Mouse (Mus musculus) kidney, embryonic 15.5 days (tissue): ENCODE measurements around the gene Myo18b. TPM values are rescaled to one million over a fixed set of nuclear protein-coding genes. Genes with fewer than 3 reads are reported as not detected.

Experiments
- ATAC-seq: fragments of 200-750 bp; cut with Nextera tagmentation; replicated peaks from 2 replicates; pipeline ENCODE4 v1.8.0; 2017; ENCODE audit warnings: moderate TSS enrichment; ENCODE audit not compliant: low FRiP score
- H3K27ac ChIP-seq: fragments of 300-500 bp; sonication (generic); 2 replicates; pipeline ENCODE4 v1.5.1; 2015; ENCODE audit warnings: mild to moderate bottlenecking, inconsistent platforms
- H3K27me3 ChIP-seq: fragments of 300-500 bp; sonication (generic); 2 replicates; pipeline ENCODE4 v1.6.1; 2015; ENCODE audit warnings: inconsistent platforms
- H3K36me3 ChIP-seq: fragments of 300-500 bp; sonication (generic); 2 replicates; pipeline ENCODE4 v1.6.1; 2015; ENCODE audit warnings: inconsistent platforms
- H3K4me1 ChIP-seq: fragments of 300-500 bp; sonication (generic); 2 replicates; pipeline ENCODE4 v1.6.1; 2015; ENCODE audit warnings: inconsistent platforms
- H3K4me2 ChIP-seq: fragments of 300-500 bp; sonication (generic); 2 replicates; pipeline ENCODE4 v1.6.1; 2015; ENCODE audit warnings: moderate library complexity, mild to moderate bottlenecking, inconsistent platforms
- H3K4me3 ChIP-seq: fragments of 300-500 bp; sonication (generic); replicated peaks from 2 replicates; pipeline ENCODE4 v1.5.1; 2015; ENCODE audit warnings: mild to moderate bottlenecking, inconsistent platforms
- H3K9ac ChIP-seq: fragments of 300-500 bp; sonication (generic); 2 replicates; pipeline ENCODE4 v1.6.1; 2015; ENCODE audit warnings: mild to moderate bottlenecking, inconsistent platforms
- H3K9me3 ChIP-seq: fragments of 300-500 bp; sonication (generic); replicated peaks from 2 replicates; pipeline ENCODE4 v1.6.1; 2016; ENCODE audit warnings: inconsistent platforms
- WGBS: fragments of 180-500 bp; shearing (Covaris S2); methylation state at CpG from one replicate; pipeline ENCODE4 v1.1.7; 2015; ENCODE audit warnings: mixed read lengths; 5-methylcytosine and 5-hydroxymethylcytosine counted together
- polyA plus RNA-seq: library from polyadenylated mRNA; unstranded; fragments of >200 nt; fragmentation: Nextera tagmentation; extraction: Ambion mirVana; gene quantifications from 2 replicates; pipeline ENCODE4 v1.2.1, GENCODE M21; 2015

The Myo18b gene
- polyA plus RNA-seq, 1 experiment from 2014 or later = 0.22 TPM

DNA sequence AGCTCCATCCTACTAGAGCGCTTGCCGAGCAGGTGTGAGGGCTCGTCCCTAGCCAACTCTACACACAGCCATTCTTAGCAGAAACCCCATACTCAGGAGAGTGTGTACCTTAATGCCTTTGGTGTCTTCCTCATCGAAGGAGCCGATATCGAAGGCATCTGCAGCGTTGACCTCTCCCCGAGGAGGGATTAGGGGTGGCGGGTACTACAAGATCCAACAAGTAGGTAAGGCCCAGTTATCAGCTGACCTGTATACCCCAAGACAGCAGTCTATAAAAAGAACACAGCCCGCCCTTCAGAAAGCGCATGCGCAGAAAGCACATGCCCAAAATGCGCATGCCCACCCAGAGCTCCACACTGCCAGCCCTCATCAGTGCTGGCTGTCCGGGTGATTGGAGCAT is 27.7 kb upstream of the Myo18b start:
- ATAC-seq = no peak
- WGBS = 95% methylated on average over 14 of the region's 14 CpGs
- 0 out of 2 replicates have a peak, but pooled peaks cover 4% of the 10 kb centered on the region for H3K36me3 ChIP-seq

GRCm38 (mm10) chr5:112921914-112922313 is 25.8 kb upstream of the Myo18b start:
- Histone ChIP-seq H3K4me3 (no peak overlapping the region), H3K9me3 (no peaks in the 10 kb centered on the region), H3K4me2 (no peak overlapping the region), H3K9ac (no peak overlapping the region), H3K4me1 (no peaks in the 10 kb centered on the region), H3K36me3 (0 out of 2 replicates have a peak, but pooled peaks cover 4% of the 10 kb centered on the region), H3K27me3 (no peaks in the 10 kb centered on the region), H3K27ac (no peak overlapping the region)
- ATAC-seq = no peak

More for the DNA sequence above, 27.7 kb upstream of the Myo18b start:
- Histone ChIP-seq H3K27me3 (no peaks in the 10 kb centered on the region), H3K4me2 (no peak overlapping the region), H3K4me3 (no peak overlapping the region), H3K27ac (no peak overlapping the region), H3K4me1 (peaks cover 10% of the 10 kb centered on the region), H3K9ac (no peak overlapping the region), H3K9me3 (no peaks in the 10 kb centered on the region)

DNA sequence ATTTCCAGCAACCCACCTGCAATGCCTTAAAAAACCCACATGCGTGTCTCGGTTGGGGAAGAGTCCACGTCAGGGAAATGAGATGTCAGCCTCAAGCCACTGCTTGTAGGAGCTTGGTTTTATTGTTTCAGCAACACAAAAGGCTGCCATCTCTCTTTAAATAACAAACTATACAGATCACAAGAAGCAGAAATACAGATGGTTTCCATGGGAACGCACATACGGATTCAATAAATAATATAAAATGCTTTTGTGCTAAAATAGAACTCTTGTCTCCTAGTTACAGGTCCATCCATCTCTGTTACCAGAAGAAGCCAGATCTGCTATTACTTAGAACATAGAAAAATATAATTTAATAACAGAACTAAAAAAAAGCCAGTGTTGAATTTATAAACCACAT is 14.2 kb upstream of the Myo18b start:
- H3K9ac ChIP-seq = no peak overlapping the region
- no peak for ATAC-seq
- H3K4me2 ChIP-seq = no peak overlapping the region
- H3K4me1 ChIP-seq = peaks cover 13% of the 10 kb centered on the region
- H3K4me3 ChIP-seq = no peak overlapping the region
- peaks cover 6% of the 10 kb centered on the region; the same call in 1 of the 2 replicates for H3K36me3 ChIP-seq
- no peaks in the 10 kb centered on the region for H3K9me3 ChIP-seq
- H3K27ac ChIP-seq = no peak overlapping the region
- H3K27me3 ChIP-seq = no peaks in the 10 kb centered on the region
- WGBS = 84% methylated on average over 5 of the region's 5 CpGs

DNA sequence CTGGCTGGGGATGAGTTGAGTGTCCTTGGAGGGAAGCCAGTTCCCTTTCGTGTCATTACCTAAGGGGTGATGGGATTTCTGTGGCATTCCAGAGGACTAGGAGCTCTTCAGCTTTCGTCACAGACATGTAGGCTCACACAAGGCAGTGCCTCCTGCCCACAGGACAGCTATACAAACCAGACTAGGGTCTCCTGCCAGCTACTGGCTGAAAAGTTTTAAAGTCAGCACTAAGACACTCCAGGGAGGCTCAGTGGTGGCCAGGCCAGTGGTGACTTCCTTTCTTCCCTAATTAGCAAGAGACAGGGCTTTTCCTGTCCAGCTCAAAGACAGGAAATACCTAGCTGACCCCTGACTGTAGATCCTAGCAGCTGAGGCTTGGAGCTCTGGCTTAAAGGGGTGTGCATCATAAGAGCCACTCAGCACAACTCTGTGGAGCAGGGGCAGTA is 12.0 kb upstream of the Myo18b start:
- H3K27me3 ChIP-seq = no peaks in the 10 kb centered on the region
- H3K9ac ChIP-seq = no peak overlapping the region
- H3K4me3 ChIP-seq = no peak overlapping the region
- no peaks in the 10 kb centered on the region for H3K9me3 ChIP-seq
- H3K4me1 ChIP-seq = peaks cover 13% of the 10 kb centered on the region
- 0 out of 2 replicates have a peak, but pooled peaks have one; percentile 25 for ATAC-seq
- H3K4me2 ChIP-seq = no peak overlapping the region
- WGBS = 47% methylated on average over 2 of the region's 2 CpGs
- 0 out of 2 replicates have a peak overlapping the region, but pooled peaks have one; percentile 48 for H3K27ac ChIP-seq
- H3K36me3 ChIP-seq = no peaks in the 10 kb centered on the region

- H3K9ac ChIP-seq = no peak overlapping the region
Measured at GRCm38 (mm10) chr5:112907504-112907903, 11.3 kb upstream of the Myo18b start.

GRCm38 (mm10) chr5:112893462-112894060 is 2.6 kb downstream of the Myo18b start:
- Histone ChIP-seq H3K27me3 (no peaks in the 10 kb centered on the region), H3K9ac (no peak overlapping the region), H3K4me3 (no peak overlapping the region), H3K36me3 (no peaks in the 10 kb centered on the region), H3K27ac (no peak overlapping the region), H3K9me3 (peaks cover 3% of the 10 kb centered on the region; the same call in 1 of the 2 replicates), H3K4me1 (no peaks in the 10 kb centered on the region), H3K4me2 (no peak overlapping the region)
- ATAC-seq = no peak
- WGBS = 66% methylated on average over 5 of the region's 5 CpGs

More at GRCm38 (mm10) chr5:112907504-112907903, 11.3 kb upstream of the Myo18b start:
- Histone ChIP-seq H3K4me1 (peaks cover 13% of the 10 kb centered on the region), H3K4me3 (no peak overlapping the region), H3K9me3 (no peaks in the 10 kb centered on the region), H3K4me2 (no peak overlapping the region), H3K36me3 (no peaks in the 10 kb centered on the region), H3K27me3 (no peaks in the 10 kb centered on the region), H3K27ac (no peak overlapping the region)
- ATAC-seq = no peak
- 42% methylated on average over 6 of the region's 6 CpGs for WGBS

DNA sequence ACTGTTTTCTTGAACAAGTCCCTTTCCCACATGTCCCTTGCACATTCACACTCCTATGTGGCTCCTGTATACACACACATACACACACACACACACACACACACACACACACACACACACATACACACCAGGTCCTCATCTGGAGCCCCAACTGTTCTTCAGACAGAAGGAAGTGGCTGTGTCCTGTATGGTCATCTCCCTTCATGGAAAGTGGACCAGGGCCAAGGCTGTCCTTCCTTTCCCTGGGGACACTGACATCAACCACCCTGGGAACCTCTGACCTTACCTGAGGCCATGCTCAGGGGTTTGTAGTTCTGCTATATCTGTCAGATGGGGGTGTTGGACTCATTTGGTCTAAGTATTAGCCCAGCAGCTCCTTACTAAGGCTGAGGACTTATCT is 3.8 kb downstream of the Myo18b start:
- no peak overlapping the region for H3K9ac ChIP-seq
- no peak overlapping the region for H3K4me3 ChIP-seq
- H3K36me3 ChIP-seq = no peaks in the 10 kb centered on the region
- no peak overlapping the region for H3K27ac ChIP-seq
- H3K4me2 ChIP-seq = no peak overlapping the region
- no peak for ATAC-seq
- H3K27me3 ChIP-seq = no peaks in the 10 kb centered on the region
- no peaks in the 10 kb centered on the region for H3K4me1 ChIP-seq
- H3K9me3 ChIP-seq = peaks cover 3% of the 10 kb centered on the region; the same call in 1 of the 2 replicates

GRCm38 (mm10) chr5:112888651-112889050 is 7.5 kb downstream of the Myo18b start:
- H3K36me3 ChIP-seq = no peaks in the 10 kb centered on the region
- peaks cover 3% of the 10 kb centered on the region; the same call in 1 of the 2 replicates for H3K9me3 ChIP-seq
- no peak overlapping the region for H3K4me2 ChIP-seq
- H3K27me3 ChIP-seq = no peaks in the 10 kb centered on the region
- no peak overlapping the region for H3K27ac ChIP-seq
- 0 out of 2 replicates have a peak, but pooled peaks cover 3% of the 10 kb centered on the region for H3K4me1 ChIP-seq
- no peak for ATAC-seq
- H3K4me3 ChIP-seq = no peak overlapping the region
- 56% methylated on average over 7 of the region's 7 CpGs for WGBS
- no peak overlapping the region for H3K9ac ChIP-seq

DNA sequence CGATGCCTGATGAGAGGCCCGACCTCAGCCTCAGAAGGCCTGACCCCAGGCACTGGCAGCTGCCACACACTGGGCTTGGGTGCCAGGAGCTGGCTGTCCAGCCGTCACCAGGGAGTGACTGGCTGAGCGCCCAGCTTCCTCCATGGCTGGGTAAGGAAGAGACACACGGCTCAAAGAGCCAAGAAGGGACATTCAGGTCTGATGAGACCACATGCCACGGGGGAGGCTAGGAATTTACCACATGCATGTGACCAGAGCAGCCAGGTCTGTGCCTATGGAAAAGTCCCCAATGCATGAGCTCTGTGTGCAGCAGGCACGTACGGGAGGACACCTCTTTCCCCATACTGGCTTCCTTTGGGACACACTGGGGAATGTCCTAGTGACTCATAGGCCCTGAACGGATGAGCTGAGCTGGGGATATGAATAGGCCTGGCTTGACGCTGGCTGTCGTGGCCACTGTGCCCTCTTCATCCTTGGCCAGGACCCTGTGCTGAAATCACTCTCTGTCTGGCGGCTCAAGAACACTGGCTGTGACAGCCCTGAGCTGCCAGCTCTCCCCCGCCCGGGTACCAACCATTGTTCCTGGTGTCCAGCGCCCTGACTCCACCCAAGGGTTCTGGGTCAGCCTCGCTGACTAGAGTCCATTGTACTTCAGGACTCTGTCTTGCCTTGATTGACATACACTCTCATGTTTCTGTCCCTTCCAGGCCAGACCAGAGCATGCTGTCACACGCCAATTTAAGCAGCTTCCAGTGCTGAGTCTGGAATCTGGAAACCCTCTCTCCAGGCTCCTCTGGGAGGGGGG is 9.3 kb downstream of the Myo18b start:
- Histone ChIP-seq H3K36me3 (no peaks in the 10 kb centered on the region), H3K4me2 (no peak overlapping the region), H3K4me1 (0 out of 2 replicates have a peak, but pooled peaks cover 3% of the 10 kb centered on the region), H3K9ac (no peak overlapping the region), H3K27ac (no peak overlapping the region), H3K27me3 (no peaks in the 10 kb centered on the region), H3K4me3 (no peak overlapping the region), H3K9me3 (peaks cover 3% of the 10 kb centered on the region; the same call in 1 of the 2 replicates)
- no peak for ATAC-seq
- WGBS = 63% methylated on average over 17 of the region's 17 CpGs

DNA sequence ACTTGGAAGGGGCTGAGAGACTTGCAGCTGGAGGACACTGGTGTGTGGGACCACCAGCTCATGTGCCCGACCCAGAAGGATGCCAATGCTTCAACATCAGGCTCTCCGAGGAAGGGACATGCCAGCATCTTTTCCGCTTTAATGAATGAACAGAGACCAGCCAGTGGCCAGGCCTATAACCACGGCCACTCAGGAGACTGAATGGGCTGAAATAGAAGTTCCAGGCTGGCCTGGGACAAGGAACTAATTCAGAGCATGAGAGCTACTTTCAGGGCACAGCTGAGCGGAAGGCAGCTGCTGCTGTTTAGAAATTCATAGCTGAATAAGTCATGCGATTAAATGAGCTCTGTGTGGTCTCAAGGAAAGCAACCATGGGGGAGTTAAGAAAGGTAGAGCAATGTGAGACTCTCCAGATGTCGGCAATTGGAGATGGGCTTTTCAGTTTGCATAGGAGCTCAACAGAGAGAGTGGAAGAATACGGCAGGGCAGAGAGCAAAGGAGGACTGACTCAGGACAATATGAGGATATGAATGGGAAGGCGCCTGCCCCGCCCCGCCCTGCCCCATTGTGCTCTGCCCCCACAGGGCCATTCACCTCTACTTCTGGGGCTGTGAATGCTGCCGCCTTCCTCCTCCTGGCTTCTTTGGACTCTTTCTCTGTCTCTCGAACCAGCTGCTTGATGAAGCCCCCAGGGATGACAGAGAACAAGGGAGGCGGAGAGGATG is 18.6 kb downstream of the Myo18b start:
- no peak overlapping the region for H3K4me3 ChIP-seq
- H3K4me2 ChIP-seq = no peak overlapping the region
- no peaks in the 10 kb centered on the region for H3K9me3 ChIP-seq
- no peak for ATAC-seq
- no peak overlapping the region for H3K9ac ChIP-seq
- 53% methylated on average over 14 of the region's 14 CpGs for WGBS
- no peak overlapping the region for H3K27ac ChIP-seq
- no peaks in the 10 kb centered on the region for H3K36me3 ChIP-seq
- H3K27me3 ChIP-seq = peaks cover 3% of the 10 kb centered on the region; the same call in 1 of the 2 replicates
- H3K4me1 ChIP-seq = no peaks in the 10 kb centered on the region

GRCm38 (mm10) chr5:112876846-112877390 is 19.2 kb downstream of the Myo18b start:
- 26% methylated on average over 4 of the region's 4 CpGs for WGBS
- H3K36me3 ChIP-seq = no peaks in the 10 kb centered on the region
- no peak for ATAC-seq
- H3K9me3 ChIP-seq = no peaks in the 10 kb centered on the region
- H3K27ac ChIP-seq = no peak overlapping the region
- no peak overlapping the region for H3K4me2 ChIP-seq
- peaks cover 6% of the 10 kb centered on the region; the same call in 1 of the 2 replicates for H3K27me3 ChIP-seq
- no peak overlapping the region for H3K9ac ChIP-seq
- H3K4me3 ChIP-seq = no peak overlapping the region
- H3K4me1 ChIP-seq = no peaks in the 10 kb centered on the region
